18 mouse cellular contexts compared by ENCODE assay signal in the genomic region with DNA sequence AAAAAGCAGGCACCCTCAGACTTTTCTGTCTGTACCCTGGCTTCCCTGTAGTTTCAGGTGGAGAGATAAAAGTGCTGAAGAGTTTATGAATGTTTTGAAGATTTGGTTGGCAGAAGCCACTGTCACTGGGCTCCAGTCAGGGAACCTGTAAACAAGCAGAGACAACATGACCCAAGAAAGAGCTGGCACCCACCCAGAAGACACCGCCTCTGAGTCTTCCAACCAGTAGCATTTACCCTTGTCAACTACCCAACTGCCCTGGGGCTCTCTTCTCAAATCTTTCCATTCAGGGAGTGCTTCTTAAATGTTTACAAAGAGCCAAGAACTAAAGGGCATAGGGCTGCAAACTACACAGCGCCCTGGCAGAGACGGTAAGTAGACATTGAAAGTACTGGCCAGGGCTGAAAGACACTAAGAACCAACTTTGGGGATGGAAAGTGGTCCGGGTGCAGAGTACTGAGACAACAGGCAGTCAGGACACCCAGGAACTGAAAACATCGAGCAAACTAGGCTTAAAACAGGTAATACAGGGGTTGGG. TPM values are rescaled to one million over a fixed set of nuclear protein-coding genes. Genes with fewer than 3 reads are reported as not detected.
A peak's percentile ranks its signal among the peaks of the same experiment; 100 is the strongest.
DNase-seq lines count a peak whose midpoint lies in the region; ATAC-seq and TF ChIP-seq lines count a peak whose summit lies in the region.
"Had no signal": no experiment of that assay in that cellular context is flagged by ENCODE, and none has a peak within 500 bp of the region (broad histone marks: within the 10 kb centered on the region; RNA-seq: fewer than 3 reads in every experiment).

No protein-coding gene starts in this region.

- intact Hi-C loops in gastrocnemius, postnatal 36 days (cut with DNase I) = loop anchor here (10.0 kb wide), 3 partner anchors 46 to 596 kb away; partner anchors contain the start of genes Parm1 and Rchy1

- no peak overlapping the region for H3K9ac ChIP-seq in stomach, postnatal 0 days (ENCODE audit: low read length)
- H3K9ac ChIP-seq: forebrain, embryonic 12.5 days; heart, embryonic 15.5 days had no signal

- no peak overlapping the region for H3K4me2 ChIP-seq in stomach, postnatal 0 days (replicated peaks; ENCODE audit: low read depth)
- H3K4me2 ChIP-seq: forebrain, embryonic 12.5 days; heart, embryonic 15.5 days had no signal

- DNase-seq in gastrocnemius, adult 18-20 months (ENCODE audit: low spot score) = peak; percentile 42
- no peak for DNase-seq in gastrocnemius, postnatal 36 days
- DNase-seq in kidney, postnatal 36 days = peak; percentile 21 to 37
- DNase-seq in kidney, postnatal 10 days = no peak
- DNase-seq in urinary bladder, postnatal 14 days (ENCODE audit: low spot score) = peak; percentile 73
- DNase-seq in urinary bladder, adult 2 months (ENCODE audit: low spot score) = no peak
- no peak for DNase-seq in stomach, postnatal 0 days (ENCODE audit: low spot score)
- DNase-seq: B cell, adult 2 months; cerebellum, adult 9-11 months; gastrocnemius, postnatal 10 days; layer of hippocampus, postnatal 36 days; lung, adult 18-20 months; lung, postnatal 14 days; thymus, postnatal 36 days had no signal

- no peak for TF ChIP-seq EP300 in stomach, postnatal 0 days (optimal IDR thresholded peaks at IDR 0.05)

- no peaks in the 10 kb centered on the region for H3K27me3 ChIP-seq in stomach, postnatal 0 days (ENCODE audit: control insufficient read depth, insufficient read depth, low read length)
- H3K27me3 ChIP-seq: heart, embryonic 15.5 days had no signal

- no peaks in the 10 kb centered on the region for H3K9me3 ChIP-seq in stomach, postnatal 0 days (ENCODE audit: control insufficient read depth, low read length)
- H3K9me3 ChIP-seq: forebrain, embryonic 12.5 days; heart, embryonic 15.5 days had no signal

- no peak for TF ChIP-seq CTCF in stomach, postnatal 0 days (IDR thresholded peaks at IDR 0.05; ENCODE audit: low read depth)

- no peak overlapping the region for H3K4me3 ChIP-seq in stomach, postnatal 0 days (ENCODE audit: low read depth, low read length)
- H3K4me3 ChIP-seq: forebrain, embryonic 12.5 days; heart, embryonic 15.5 days had no signal

- no peak for ATAC-seq in stomach, postnatal 0 days (ENCODE audit: low FRiP score, low TSS enrichment)
- ATAC-seq: hindbrain, embryonic 16.5 days; intestine, postnatal 0 days had no signal

- 83% methylated on average over 5 of the region's 5 CpGs for WGBS in stomach, postnatal 0 days

- H3K4me1 ChIP-seq in stomach, postnatal 0 days (replicated peaks; ENCODE audit: control insufficient read depth, insufficient read depth) = no peaks in the 10 kb centered on the region

- H3K36me3 ChIP-seq in stomach, postnatal 0 days (ENCODE audit: control insufficient read depth, insufficient read depth, low read length) = no peaks in the 10 kb centered on the region
- H3K36me3 ChIP-seq: forebrain, embryonic 12.5 days; heart, embryonic 15.5 days had no signal

- no peak overlapping the region for H3K27ac ChIP-seq in stomach, postnatal 0 days (replicated peaks)
- H3K27ac ChIP-seq: forebrain, embryonic 12.5 days; heart, embryonic 15.5 days had no signal

RNA-seq across cellular contexts. Expression of gene Uso1, which starts 26.9 kb away (rescaled TPM):
- 10 to 100 TPM; 68.3 to 72.6 TPM for total RNA-seq in gastrocnemius, adult 18-20 months (2021)
- 10 to 100 TPM; 56.2 to 60.0 TPM for total RNA-seq in gastrocnemius, postnatal 36 days (2021)
- polyA plus RNA-seq in urinary bladder, adult 2 months (2012; rRNA removed) = 49.4 and 53.4 TPM in 2 replicates
- 36.6 and 36.7 TPM in 2 replicates for polyA plus RNA-seq in stomach, postnatal 0 days (2015; fragmentation: Nextera tagmentation; extraction: Ambion mirVana)

RNA-seq across cellular contexts. Expression of gene G3bp2, which starts 27.4 kb away (rescaled TPM):
- total RNA-seq in gastrocnemius, adult 18-20 months (2021) = 10 to 100 TPM; 58.2 to 61.5 TPM
- 10 to 100 TPM; 51.1 to 52.6 TPM for total RNA-seq in gastrocnemius, postnatal 36 days (2021)
- polyA plus RNA-seq in urinary bladder, adult 2 months (2012; rRNA removed) = 68.4 and 76.6 TPM in 2 replicates
- 94.0 and 111 TPM in 2 replicates for polyA plus RNA-seq in stomach, postnatal 0 days (2015; fragmentation: Nextera tagmentation; extraction: Ambion mirVana)

Comparison
In these comparisons a context has a peak if more than half of its experiments do, and no peak if none do; other contexts are left out.
1. DNase-seq: peak in gastrocnemius, adult 18-20 months (single experiment), kidney, postnatal 36 days (2 of 2) and urinary bladder, postnatal 14 days (single experiment); none in gastrocnemius, postnatal 36 days (0 of 2), kidney, postnatal 10 days (single experiment), urinary bladder, adult 2 months (single experiment) and stomach, postnatal 0 days (single experiment).